Mouse (Mus musculus) heart, postnatal 0 days (tissue): ENCODE data around the gene Glis3.

Source experiments
- CTCF ChIP-seq: IDR thresholded peaks from 2 replicates; pipeline ENCODE4 v1.5.1; 2016; ENCODE audit warnings: antibody characterized with exemption, control low read depth, low read depth
- EP300 ChIP-seq: IDR thresholded peaks from 2 replicates; pipeline ENCODE4 v1.6.1; 2016; ENCODE audit warnings: antibody characterized with exemption, low read depth

DNA sequence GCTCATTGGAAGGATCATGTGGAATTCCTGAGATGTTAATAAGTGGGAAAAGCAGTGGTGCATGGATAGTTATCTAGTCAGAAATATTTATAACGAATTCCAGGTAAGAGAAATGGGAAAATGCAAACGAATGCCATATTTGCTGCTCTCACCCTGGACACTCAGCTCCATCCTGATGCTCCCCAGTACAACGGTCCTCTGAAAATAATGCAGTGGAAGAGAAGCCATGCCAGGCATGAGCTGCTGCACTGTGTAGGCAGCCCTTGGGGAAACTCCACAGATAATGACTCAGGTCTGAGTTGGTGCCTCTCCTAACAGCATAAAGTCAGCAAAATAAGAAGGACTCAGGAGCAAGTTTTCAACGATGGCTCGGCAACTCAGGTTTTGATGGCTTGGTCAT is 433.7 kb downstream of the Glis3 start:
- TF ChIP-seq CTCF (no peak), EP300 (no peak)
